Mouse (Mus musculus) midbrain, embryonic 13.5 days (tissue): ENCODE data around the gene Kdelc1. TPM values are rescaled to one million over a fixed set of nuclear protein-coding genes. Genes with fewer than 3 reads are reported as not detected.
A peak's percentile ranks its signal among the peaks of the same experiment; 100 is the strongest.

Experiments used
- ATAC-seq: fragments of 200-750 bp; cut with Nextera tagmentation; 2 replicates; pipeline ENCODE4 v1.8.0; 2017; ENCODE audit warnings: mild to moderate bottlenecking, moderate TSS enrichment, moderate library complexity
- H3K27ac ChIP-seq: fragments of 300-500 bp; sonication (generic); 2 replicates; pipeline ENCODE4 v1.5.1; 2015; ENCODE audit warnings: inconsistent platforms, mild to moderate bottlenecking, moderate library complexity
- H3K27me3 ChIP-seq: fragments of 300-500 bp; sonication (generic); 2 replicates; pipeline ENCODE4 v1.6.1; 2015; ENCODE audit warnings: mild to moderate bottlenecking, inconsistent platforms
- H3K36me3 ChIP-seq: fragments of 300-500 bp; sonication (generic); 2 replicates; pipeline ENCODE4 v1.6.1; 2015; ENCODE audit warnings: mild to moderate bottlenecking, inconsistent platforms
- H3K4me1 ChIP-seq: fragments of 300-500 bp; sonication (generic); replicated peaks from 2 replicates; pipeline ENCODE4 v1.6.1; 2015; ENCODE audit warnings: inconsistent platforms
- H3K4me2 ChIP-seq: fragments of 300-500 bp; sonication (generic); replicated peaks from 2 replicates; pipeline ENCODE4 v1.6.1; 2015; ENCODE audit warnings: moderate library complexity, mild to moderate bottlenecking, inconsistent platforms
- H3K4me3 ChIP-seq: fragments of 300-500 bp; sonication (generic); replicated peaks from 2 replicates; pipeline ENCODE4 v1.5.1; 2015; ENCODE audit warnings: mild to moderate bottlenecking, inconsistent platforms
- H3K9ac ChIP-seq: fragments of 300-500 bp; sonication (generic); replicated peaks from 2 replicates; pipeline ENCODE4 v1.6.1; 2015; ENCODE audit warnings: mild to moderate bottlenecking, inconsistent platforms
- H3K9me3 ChIP-seq: fragments of 300-500 bp; sonication (generic); 2 replicates; pipeline ENCODE4 v1.6.1; 2016; ENCODE audit warnings: mild to moderate bottlenecking, inconsistent platforms
- WGBS: fragments of 180-500 bp; shearing (Covaris S2); methylation state at CpG from one replicate; pipeline ENCODE4 v1.1.7; 2015; 5-methylcytosine and 5-hydroxymethylcytosine counted together
- polyA plus RNA-seq: library from polyadenylated mRNA; unstranded; fragments of >200 nt; fragmentation: Nextera tagmentation; extraction: Ambion mirVana; gene quantifications from 2 replicates; pipeline ENCODE4 v1.2.1, GENCODE M21; 2015

Gene Kdelc1
- polyA plus RNA-seq, 1 experiment from 2014 or later, result 33.4 TPM

DNA sequence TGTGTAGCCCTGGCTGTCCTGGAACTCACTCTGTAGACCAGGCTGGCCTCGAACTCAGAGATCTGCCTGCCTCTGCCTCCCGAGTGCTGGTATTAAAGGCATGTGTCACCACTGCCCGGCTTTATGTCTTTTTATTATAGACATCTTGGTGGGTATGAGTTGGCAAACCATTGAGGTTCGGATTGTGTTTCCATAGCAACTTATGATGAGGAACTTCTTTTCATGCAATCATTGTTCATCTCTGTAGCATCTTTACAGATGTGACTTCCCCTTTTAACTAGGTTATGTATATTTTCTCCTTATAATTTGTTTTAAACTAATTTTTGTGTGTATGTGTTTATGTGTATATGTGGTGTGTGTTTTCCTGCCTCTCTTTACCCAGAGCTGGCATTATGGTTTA, 7.0 kb upstream of the Kdelc1 start:
- WGBS, result 95% methylated on average over 4 of the region's 4 CpGs
- Histone ChIP-seq H3K36me3 (peaks cover 34% of the 10 kb centered on the region), H3K4me2 (no peak overlapping the region), H3K27ac (no peak overlapping the region), H3K4me3 (no peak overlapping the region), H3K9me3 (no peaks in the 10 kb centered on the region), H3K27me3 (no peaks in the 10 kb centered on the region), H3K9ac (no peak overlapping the region), H3K4me1 (peaks cover 16% of the 10 kb centered on the region)
- ATAC-seq, result no peak

DNA sequence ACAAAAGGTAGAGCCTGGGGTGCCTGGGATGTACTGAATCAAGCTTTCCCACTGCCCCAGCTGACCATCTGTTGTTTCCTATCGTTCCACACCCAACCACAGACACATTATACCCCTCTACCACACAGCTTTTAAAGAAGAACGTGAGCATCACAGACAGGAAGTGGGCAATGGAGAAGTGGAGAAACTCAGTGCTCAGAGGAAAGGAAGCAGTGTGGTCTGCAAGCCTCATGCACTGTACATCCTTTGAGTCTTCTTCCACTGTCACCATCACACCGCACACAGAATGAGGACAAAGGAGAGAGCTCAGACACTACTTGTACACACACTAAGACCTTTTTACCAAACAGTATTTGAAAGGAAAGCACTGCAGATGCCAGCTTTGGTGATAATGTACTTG, 3.6 kb upstream of the Kdelc1 start:
- no peak for ATAC-seq
- H3K9me3 ChIP-seq, result no peaks in the 10 kb centered on the region

DNA sequence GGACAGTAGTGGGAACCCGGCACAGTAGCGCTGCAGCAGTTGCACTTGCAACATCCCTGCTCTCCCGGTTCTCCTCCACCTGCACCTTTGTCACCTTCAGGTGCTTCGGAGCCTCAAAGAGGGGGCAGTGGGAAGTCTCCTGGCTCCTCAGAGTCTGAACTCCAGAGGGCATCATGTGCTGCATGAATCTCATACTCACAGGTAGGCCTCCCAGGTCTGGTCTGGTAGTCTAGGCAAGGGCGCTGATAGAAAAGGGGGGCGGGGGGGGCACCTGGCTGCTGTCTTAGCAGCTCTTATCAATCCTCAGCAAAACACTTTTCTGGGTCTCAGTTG, 1.4 kb upstream of the Kdelc1 start:
- Histone ChIP-seq H3K9me3 (no peaks in the 10 kb centered on the region), H3K4me3 (peak overlapping the region; percentile 68), H3K9ac (peak overlapping the region; percentile 89), H3K4me1 (peaks cover 31% of the 10 kb centered on the region), H3K36me3 (peaks cover 12% of the 10 kb centered on the region; the same call in 1 of the 2 replicates), H3K27ac (peak overlapping the region; percentile 98), H3K4me2 (peak overlapping the region; percentile 65), H3K27me3 (no peaks in the 10 kb centered on the region)
- ATAC-seq, result peak; percentile 30; the same call in 1 of the 2 replicates
- 4% methylated on average over 6 of the region's 6 CpGs for WGBS

More for the DNA sequence above, 3.6 kb upstream of the Kdelc1 start:
- Histone ChIP-seq H3K4me2 (no peak overlapping the region), H3K36me3 (peaks cover 14% of the 10 kb centered on the region; the same call in 1 of the 2 replicates), H3K27me3 (no peaks in the 10 kb centered on the region), H3K4me1 (peaks cover 31% of the 10 kb centered on the region), H3K9ac (no peak overlapping the region), H3K27ac (no peak overlapping the region), H3K4me3 (no peak overlapping the region)
- 93% methylated on average over 3 of the region's 3 CpGs for WGBS

DNA sequence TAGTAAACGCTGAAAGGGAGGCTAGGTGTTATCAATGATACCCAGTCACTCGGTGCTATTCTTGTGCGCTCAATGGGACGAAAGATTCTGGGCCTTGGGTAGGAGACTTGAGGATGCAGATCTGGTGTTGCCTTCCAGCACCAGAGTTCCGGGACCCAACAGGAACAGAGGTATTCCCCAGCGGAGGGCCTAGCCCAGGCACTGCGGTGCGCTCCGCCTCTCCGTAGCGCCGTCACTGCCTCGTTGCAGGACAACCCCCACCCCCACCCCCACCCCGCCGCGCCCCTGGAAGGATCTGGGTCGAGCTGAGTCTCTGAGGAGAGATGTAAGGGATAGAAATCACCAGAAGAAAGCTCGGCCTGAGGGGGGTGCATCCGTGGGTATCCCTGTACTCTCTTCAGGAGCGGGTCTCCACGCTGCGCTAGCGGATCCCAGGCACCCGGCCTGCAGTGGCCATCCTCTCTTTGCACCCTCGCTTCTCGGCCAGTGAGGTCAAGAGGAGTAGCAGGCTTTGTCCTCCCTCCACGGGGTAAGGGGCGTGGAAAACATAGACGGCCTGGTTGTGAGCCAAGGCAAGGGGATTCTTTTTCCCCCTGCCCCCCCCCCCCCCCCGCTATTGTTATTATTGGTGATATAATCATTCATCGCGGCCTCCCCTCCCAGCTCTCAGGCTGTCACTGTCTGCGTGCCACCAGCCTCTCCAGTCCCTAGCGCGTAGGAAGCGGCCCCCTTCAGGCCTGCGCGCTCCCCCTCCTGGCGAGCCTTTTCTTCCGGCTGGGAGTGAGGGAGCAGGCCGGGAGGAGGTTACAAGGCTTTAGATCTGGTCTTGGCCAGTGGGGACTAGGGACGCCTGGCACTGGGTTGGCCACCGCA, 829 bp upstream of the Kdelc1 start:
- Histone ChIP-seq H3K9ac (peak overlapping the region; percentile 89), H3K9me3 (no peaks in the 10 kb centered on the region), H3K27me3 (no peaks in the 10 kb centered on the region), H3K36me3 (peaks cover 17% of the 10 kb centered on the region; the same call in 1 of the 2 replicates), H3K4me2 (peak overlapping the region; percentile 65), H3K4me1 (peaks cover 31% of the 10 kb centered on the region), H3K27ac (peak overlapping the region; percentile 98), H3K4me3 (peak overlapping the region; percentile 68)
- WGBS, result 1% methylated on average over 41 of the region's 43 CpGs
- peak; percentile 91 for ATAC-seq

DNA sequence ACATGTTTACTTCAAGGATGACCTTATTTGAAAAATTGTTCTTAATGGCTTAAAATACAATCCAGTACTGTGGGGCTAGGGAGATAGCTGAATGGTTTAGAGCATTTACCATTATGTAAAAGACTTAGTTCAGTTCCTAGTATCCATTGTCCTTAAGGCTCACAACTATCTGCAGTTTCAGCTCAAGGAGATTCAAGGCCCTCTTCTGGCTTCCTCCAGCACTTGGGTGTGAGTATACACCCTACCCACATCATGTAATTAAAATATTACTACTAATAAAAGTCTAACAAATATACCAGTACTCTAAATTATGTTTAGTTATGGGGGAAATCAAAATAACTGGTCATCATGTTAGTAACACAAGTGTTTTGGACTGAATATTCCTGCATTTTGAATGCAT, 1.0 kb downstream of the Kdelc1 start:
- Histone ChIP-seq H3K27me3 (no peaks in the 10 kb centered on the region), H3K9me3 (no peaks in the 10 kb centered on the region), H3K9ac (no peak overlapping the region), H3K4me3 (peak overlapping the region; percentile 68), H3K4me2 (peak overlapping the region; percentile 65), H3K36me3 (peaks cover 27% of the 10 kb centered on the region), H3K4me1 (peaks cover 31% of the 10 kb centered on the region), H3K27ac (no peak overlapping the region)
- ATAC-seq, result no peak

DNA sequence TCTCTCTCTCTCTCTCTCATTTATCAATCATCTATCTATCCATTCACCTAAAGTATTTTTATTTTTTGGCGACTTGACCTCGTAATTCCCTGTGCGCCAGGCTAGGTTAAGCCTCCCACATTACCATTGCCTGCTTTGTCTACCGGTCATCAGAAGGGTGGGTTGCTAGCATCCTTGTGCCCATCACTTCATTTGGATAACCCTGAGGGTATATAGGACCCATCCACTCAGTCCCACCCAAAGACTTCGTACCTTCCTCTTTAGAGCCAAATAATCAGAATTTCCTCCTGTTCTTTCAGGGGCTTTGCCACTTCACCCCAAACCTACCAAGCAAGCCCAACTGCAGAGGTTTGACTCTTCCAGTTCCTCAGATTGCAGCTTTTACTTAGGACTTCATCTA, 15.7 kb downstream of the Kdelc1 start:
- Histone ChIP-seq H3K4me1 (peaks cover 14% of the 10 kb centered on the region), H3K27me3 (no peaks in the 10 kb centered on the region), H3K4me3 (peak overlapping the region; percentile 80), H3K27ac (no peak overlapping the region), H3K9ac (peak overlapping the region; percentile 66), H3K9me3 (no peaks in the 10 kb centered on the region), H3K36me3 (peaks cover 22% of the 10 kb centered on the region), H3K4me2 (peak overlapping the region; percentile 70)
- 12% methylated on average over 5 of the region's 5 CpGs for WGBS
- no peak for ATAC-seq

DNA sequence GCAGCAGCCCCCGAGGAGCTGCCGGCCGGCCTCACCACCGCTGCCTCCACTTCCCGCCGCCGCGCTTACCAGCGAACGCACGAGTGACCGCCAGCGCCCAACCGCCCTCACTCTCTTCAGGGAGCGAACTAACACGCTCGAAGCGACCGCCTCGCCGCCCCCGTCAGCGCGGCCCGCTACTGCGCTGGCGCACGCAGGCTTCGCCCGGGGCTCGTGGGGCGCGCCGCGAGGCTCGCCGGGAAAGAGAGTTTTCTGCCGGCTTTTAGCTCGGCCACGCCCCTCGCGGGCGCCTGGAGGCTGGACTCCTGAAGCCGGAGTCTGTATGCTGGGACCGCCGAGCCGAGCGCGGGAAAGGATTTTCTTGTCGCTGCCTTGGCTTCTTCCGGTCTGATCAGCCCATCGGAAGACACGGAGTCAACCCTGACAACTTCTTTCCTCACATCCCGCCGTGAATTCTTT, 16.3 kb downstream of the Kdelc1 start, which contains the start of gene Tex30:
Gene Tex30 (minus strand): TSS at position 183 of the 459 bp plus-strand sequence.
- no peaks in the 10 kb centered on the region for H3K9me3 ChIP-seq
- WGBS, result under 1% methylated on average over 55 of the region's 55 CpGs
- peaks cover 22% of the 10 kb centered on the region for H3K36me3 ChIP-seq
- H3K4me2 ChIP-seq, result peak within 1 kb of the TSS; percentile 70
- peak within 1 kb of the TSS; percentile 83 for H3K27ac ChIP-seq
- no peaks in the 10 kb centered on the region for H3K27me3 ChIP-seq
- H3K4me3 ChIP-seq, result peak within 1 kb of the TSS; percentile 80
- peak; percentile 99 for ATAC-seq
- peak within 1 kb of the TSS; percentile 82 for H3K9ac ChIP-seq
- peaks cover 14% of the 10 kb centered on the region for H3K4me1 ChIP-seq

DNA sequence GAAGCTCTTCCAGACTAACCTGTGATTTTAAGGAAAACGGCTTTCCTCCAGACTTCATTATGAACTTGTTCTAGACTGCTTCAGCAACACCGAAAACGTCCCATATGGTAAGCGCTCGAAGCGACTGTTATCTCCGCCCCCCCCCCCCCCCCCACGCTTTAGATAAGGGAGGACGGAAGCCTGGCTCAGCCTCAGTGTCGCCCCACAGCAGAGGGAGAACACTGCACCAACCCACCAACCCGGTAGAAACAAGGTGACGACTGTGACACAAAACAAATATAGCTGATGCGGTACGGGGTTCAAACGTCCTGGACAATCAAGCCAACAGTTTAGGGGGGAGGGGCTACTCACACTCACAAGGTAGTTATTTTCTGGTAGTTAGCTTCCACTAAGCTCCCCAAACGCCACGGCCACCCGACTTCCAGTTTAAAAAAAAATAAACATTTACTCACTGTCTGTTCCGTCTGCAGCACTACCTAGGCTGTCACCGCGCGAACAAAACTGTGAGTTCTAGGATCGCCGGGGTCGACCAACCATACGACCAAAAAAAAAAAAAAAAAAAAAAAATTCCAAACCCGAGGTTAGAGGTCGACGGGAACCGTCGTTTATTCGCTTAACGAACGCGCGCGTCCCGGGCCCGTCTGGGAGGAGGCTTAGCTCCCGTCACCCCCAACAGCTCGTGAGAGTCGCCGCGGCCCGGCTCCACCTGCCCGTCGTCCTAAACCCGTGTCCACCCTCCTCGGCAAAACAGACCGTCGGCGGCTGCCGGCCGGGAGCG, 17.0 kb downstream of the Kdelc1 start:
- H3K4me2 ChIP-seq, result peak overlapping the region; percentile 70
- under 1% methylated on average over 55 of the region's 55 CpGs for WGBS
- peak overlapping the region; percentile 82 for H3K9ac ChIP-seq
- peaks cover 25% of the 10 kb centered on the region for H3K36me3 ChIP-seq
- no peaks in the 10 kb centered on the region for H3K9me3 ChIP-seq
- H3K27ac ChIP-seq, result peak overlapping the region; percentile 83
- H3K4me1 ChIP-seq, result peaks cover 14% of the 10 kb centered on the region
- peak overlapping the region; percentile 80 for H3K4me3 ChIP-seq
- H3K27me3 ChIP-seq, result no peaks in the 10 kb centered on the region
- ATAC-seq, result peak; percentile 88

DNA sequence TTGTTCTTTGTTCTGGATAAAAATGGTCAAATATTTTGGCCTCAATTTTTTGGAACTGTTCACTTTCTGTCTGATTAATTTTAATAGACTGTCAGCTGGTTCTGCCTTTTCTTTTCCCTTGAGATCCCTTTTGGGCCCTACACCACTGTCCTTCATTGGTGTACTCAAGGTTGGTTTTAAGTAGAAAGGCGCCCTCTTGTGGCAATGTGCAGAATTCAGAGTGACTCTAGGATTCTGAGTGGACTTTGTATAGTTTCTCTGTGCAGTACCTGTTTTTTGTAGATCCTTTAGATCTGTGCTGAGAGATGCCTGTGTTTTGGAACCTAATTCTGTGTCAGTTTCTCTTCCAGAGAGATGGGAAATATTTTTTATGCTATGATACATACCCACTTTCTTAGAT, 54.0 kb downstream of the Kdelc1 start:
- no peaks in the 10 kb centered on the region; the same call in 1 of the 2 replicates for H3K9me3 ChIP-seq
- H3K4me2 ChIP-seq, result no peak overlapping the region
- no peak overlapping the region for H3K4me3 ChIP-seq
- 0% methylated on average over 1 of the region's 1 CpGs for WGBS
- H3K4me1 ChIP-seq, result no peaks in the 10 kb centered on the region
- no peaks in the 10 kb centered on the region for H3K27me3 ChIP-seq
- ATAC-seq, result no peak
- H3K36me3 ChIP-seq, result no peaks in the 10 kb centered on the region
- H3K9ac ChIP-seq, result no peak overlapping the region
- no peak overlapping the region for H3K27ac ChIP-seq

DNA sequence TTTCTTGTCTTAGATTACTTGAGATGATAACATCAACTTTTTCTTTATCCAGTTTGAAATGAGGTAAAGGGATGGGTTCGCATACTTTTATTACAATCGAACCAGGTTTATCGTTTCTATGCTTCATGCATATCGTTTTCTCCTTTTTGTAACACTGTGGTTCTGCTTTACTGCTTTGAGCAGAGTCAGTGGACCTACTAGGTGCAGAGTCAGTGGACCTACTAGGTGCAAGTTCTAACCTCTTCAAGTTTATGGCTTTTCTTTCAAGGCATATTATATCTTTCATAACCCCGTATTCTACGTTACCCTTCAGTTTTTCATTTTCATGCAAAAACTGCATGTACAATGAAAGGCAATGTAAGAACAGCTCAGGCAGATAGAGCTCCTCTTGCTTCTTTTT, 55.2 kb downstream of the Kdelc1 start:
- WGBS, result 96% methylated on average over 6 of the region's 6 CpGs
- Histone ChIP-seq H3K4me3 (no peak overlapping the region), H3K36me3 (no peaks in the 10 kb centered on the region), H3K9me3 (no peaks in the 10 kb centered on the region), H3K4me2 (no peak overlapping the region), H3K27me3 (no peaks in the 10 kb centered on the region), H3K27ac (no peak overlapping the region), H3K9ac (no peak overlapping the region), H3K4me1 (no peaks in the 10 kb centered on the region)
- no peak for ATAC-seq

DNA sequence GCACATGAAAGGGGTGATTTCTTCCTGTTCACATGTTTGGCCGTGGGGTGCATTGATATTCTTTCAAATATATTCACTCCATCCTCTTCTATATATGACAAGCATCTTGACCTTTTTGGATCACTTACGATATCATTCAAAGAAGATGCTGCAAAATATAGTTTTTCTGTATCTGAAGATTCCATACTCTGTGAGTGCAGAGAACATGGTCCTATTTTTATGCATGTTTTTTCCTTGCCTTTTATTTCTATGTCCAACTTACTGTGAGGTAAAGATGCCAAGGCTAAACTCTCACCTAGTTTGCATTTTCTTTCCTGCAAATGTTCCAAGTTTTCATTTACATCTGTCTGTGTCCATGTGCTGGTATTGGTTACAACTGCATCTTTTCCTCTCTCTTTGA, 56.8 kb downstream of the Kdelc1 start, which contains the start of gene Gm8251:
Gene Gm8251 (minus strand): TSS at position 101 of the 400 bp plus-strand sequence.
- H3K9me3 ChIP-seq, result no peaks in the 10 kb centered on the region
- ATAC-seq, result no peak
- H3K4me2 ChIP-seq, result no peak within 1 kb of the TSS
- no peak within 1 kb of the TSS for H3K4me3 ChIP-seq
- WGBS, result 90% methylated on average over 2 of the region's 2 CpGs
- no peaks in the 10 kb centered on the region for H3K4me1 ChIP-seq
- no peaks in the 10 kb centered on the region for H3K27me3 ChIP-seq
- no peaks in the 10 kb centered on the region for H3K36me3 ChIP-seq
- no peak within 1 kb of the TSS for H3K27ac ChIP-seq
- no peak within 1 kb of the TSS for H3K9ac ChIP-seq

DNA sequence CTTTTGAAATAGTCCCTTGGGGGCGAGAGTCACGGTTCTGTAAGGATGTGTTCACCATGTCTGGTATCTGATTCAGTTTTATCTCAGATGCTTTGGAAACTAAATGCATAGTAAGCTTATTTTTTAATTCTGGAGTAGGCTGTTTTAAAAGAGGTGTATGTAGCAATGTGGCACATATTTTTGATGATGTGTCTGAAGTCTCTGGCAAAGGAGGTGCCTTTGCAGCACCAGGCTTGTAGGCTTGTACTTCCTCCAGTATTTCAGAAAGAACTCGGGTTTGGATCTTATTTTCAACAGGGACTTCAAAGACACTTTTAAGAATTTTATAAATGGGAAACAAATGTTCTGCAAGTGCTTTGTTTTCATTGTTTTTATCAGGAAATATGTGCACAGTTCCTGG, 60.8 kb downstream of the Kdelc1 start:
- no peak for ATAC-seq
- Histone ChIP-seq H3K9me3 (no peaks in the 10 kb centered on the region), H3K4me2 (no peak overlapping the region), H3K4me1 (no peaks in the 10 kb centered on the region), H3K9ac (no peak overlapping the region), H3K27me3 (no peaks in the 10 kb centered on the region), H3K4me3 (no peak overlapping the region), H3K27ac (no peak overlapping the region), H3K36me3 (no peaks in the 10 kb centered on the region)
- WGBS, result 92% methylated on average over 3 of the region's 3 CpGs
